Mouse (Mus musculus) liver, adult 2 months (tissue): ENCODE data around the gene Babam2.

Experiments
- CTCF ChIP-seq: fragments of 200-500 bp; IDR thresholded peaks from 2 replicates; pipeline ENCODE4 v1.5.1; 2011; ENCODE audit warnings: low read depth, low read length, control low read depth
- POLR2A ChIP-seq: fragments of 200-500 bp; IDR thresholded peaks from 2 replicates; pipeline ENCODE4 v1.6.1; 2011; ENCODE audit warnings: low read length, control low read depth; ENCODE audit not compliant: insufficient read depth; ENCODE audit errors: extremely low read depth

- TF ChIP-seq CTCF (no peak), POLR2A (no peak)
Observed at GRCm38 (mm10) chr5:32072877-32073276, 375.4 kb downstream of the Babam2 start.
